Mouse (Mus musculus) thymus, adult 2 months (tissue): ENCODE results near the gene Trp53. TPM values are rescaled to one million over a fixed set of nuclear protein-coding genes. Genes with fewer than 3 reads are reported as not detected.
A peak's percentile ranks its signal among the peaks of the same experiment; 100 is the strongest.
"Not testable (repeated sequence)": the region's sequence is repeated elsewhere in the genome, so short reads cannot be mapped to it uniquely, and the experiment has no call there.

Experiments used
- DNase-seq: peaks from one replicate; pipeline ENCODE4 v3.0.0; 2021
- H3K27ac ChIP-seq: fragments of 200-500 bp; 2 replicates; pipeline ENCODE4 v1.5.1; 2012; ENCODE audit warnings: low read length, control low read depth; ENCODE audit not compliant: control insufficient read depth, insufficient read depth
- H3K27me3 ChIP-seq: fragments of 200-500 bp; 2 replicates; pipeline ENCODE4 v1.6.1; 2012; ENCODE audit warnings: mild to moderate bottlenecking, low read length, moderate library complexity, mixed read lengths; ENCODE audit not compliant: control insufficient read depth, insufficient read depth
- H3K36me3 ChIP-seq: fragments of 200-500 bp; 2 replicates; pipeline ENCODE4 v1.6.1; 2012; ENCODE audit warnings: mild to moderate bottlenecking, low read length, moderate library complexity; ENCODE audit not compliant: control insufficient read depth, insufficient read depth
- H3K4me1 ChIP-seq: fragments of 200-500 bp; replicated peaks from 2 replicates; pipeline ENCODE4 v1.6.1; 2012; ENCODE audit warnings: low read length; ENCODE audit not compliant: control insufficient read depth, insufficient read depth
- H3K4me3 ChIP-seq: fragments of 200-500 bp; 2 replicates; pipeline ENCODE4 v1.5.1; 2012; ENCODE audit warnings: mild to moderate bottlenecking, low read length, control low read depth, moderate library complexity; ENCODE audit not compliant: control insufficient read depth, insufficient read depth
- CTCF ChIP-seq: fragments of 200-500 bp; IDR thresholded peaks from 2 replicates; pipeline ENCODE4 v1.5.1; 2012; ENCODE audit warnings: mild to moderate bottlenecking, control low read depth, low read length, moderate library complexity, borderline replicate concordance; ENCODE audit not compliant: control insufficient read depth, poor library complexity, insufficient read depth; ENCODE audit errors: extremely low read depth
- POLR2A ChIP-seq: fragments of 200-500 bp; IDR thresholded peaks from 2 replicates; pipeline ENCODE4 v1.6.1; 2012; ENCODE audit warnings: mild to moderate bottlenecking, low read length, control low read depth, moderate library complexity; ENCODE audit not compliant: control insufficient read depth, poor library complexity, insufficient read depth; ENCODE audit errors: extremely low read depth
- WGBS: fragments of 180-500 bp; shearing (Covaris S2); methylation state at CpG from one replicate; pipeline ENCODE4 v1.1.7; 2018; 5-methylcytosine and 5-hydroxymethylcytosine counted together
- polyA plus RNA-seq: library from polyadenylated mRNA; depleted of rRNA; stranded (reverse); fragments of >200 nt; gene quantifications from 2 replicates; pipeline ENCODE4 v1.2.3, GENCODE M21; 2012; rRNA removed

Trp53 gene
- polyA plus RNA-seq, result 266 and 303 TPM in 2 replicates

DNA sequence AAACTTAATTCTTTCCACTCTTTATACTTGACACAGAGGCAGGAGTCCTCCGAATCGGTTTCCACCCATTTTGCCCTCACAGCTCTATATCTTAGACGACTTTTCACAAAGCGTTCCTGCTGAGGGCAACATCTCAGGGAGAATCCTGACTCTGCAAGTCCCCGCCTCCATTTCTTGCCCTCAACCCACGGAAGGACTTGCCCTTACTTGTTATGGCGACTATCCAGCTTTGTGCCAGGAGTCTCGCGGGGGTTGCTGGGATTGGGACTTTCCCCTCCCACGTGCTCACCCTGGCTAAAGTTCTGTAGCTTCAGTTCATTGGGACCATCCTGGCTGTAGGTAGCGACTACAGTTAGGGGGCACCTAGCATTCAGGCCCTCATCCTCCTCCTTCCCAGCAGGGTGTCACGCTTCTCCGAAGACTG lies at the start of gene Trp53, which contains the start of gene Wrap53:
TSS of gene Trp53 (plus strand) at position 269 of the 424 bp plus-strand sequence.
TSS of gene Wrap53 (minus strand) at position 165 of the 424 bp plus-strand sequence.
- under 1% methylated on average over 13 of the region's 13 CpGs for WGBS
- Histone ChIP-seq H3K4me3 (peak within 1 kb of the TSS; percentile 95), H3K4me1 (peaks cover 21% of the 10 kb centered on the region)

DNA sequence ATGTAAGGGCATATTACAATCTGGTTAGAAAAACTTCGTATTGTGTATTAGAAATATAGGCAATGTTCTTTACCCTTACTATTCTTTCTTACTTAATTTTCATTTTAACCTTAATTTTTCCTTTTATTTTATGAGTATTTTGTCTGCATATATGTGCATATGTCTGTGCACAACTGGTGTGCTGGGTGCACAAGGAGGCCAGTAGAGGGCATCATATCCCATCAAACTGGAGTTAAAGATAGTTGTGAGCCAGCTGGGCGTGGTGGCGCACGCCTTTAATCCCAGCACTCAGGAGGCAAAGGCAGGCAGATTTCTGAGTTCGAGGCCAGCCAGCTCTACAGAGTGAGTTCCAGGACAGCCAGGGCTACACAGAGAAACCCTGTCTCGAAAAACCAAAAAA lies 49.4 kb upstream of the Trp53 start:
- 95% methylated on average over 6 of the region's 6 CpGs for WGBS
- H3K4me1 ChIP-seq, DNase-seq, H3K36me3 ChIP-seq, H3K27me3 ChIP-seq, H3K27ac ChIP-seq, H3K4me3 ChIP-seq: not testable (repeated sequence)

More for the DNA sequence above, at the start of gene Trp53, which contains the start of gene Wrap53:
- Histone ChIP-seq H3K27ac (peak within 1 kb of the TSS; percentile 98), H3K36me3 (no peaks in the 10 kb centered on the region), H3K27me3 (no peaks in the 10 kb centered on the region)
- peak; percentile 95 for DNase-seq
- TF ChIP-seq POLR2A (peak; percentile 37; the same call in 1 of the 2 replicates), CTCF (no peak)

DNA sequence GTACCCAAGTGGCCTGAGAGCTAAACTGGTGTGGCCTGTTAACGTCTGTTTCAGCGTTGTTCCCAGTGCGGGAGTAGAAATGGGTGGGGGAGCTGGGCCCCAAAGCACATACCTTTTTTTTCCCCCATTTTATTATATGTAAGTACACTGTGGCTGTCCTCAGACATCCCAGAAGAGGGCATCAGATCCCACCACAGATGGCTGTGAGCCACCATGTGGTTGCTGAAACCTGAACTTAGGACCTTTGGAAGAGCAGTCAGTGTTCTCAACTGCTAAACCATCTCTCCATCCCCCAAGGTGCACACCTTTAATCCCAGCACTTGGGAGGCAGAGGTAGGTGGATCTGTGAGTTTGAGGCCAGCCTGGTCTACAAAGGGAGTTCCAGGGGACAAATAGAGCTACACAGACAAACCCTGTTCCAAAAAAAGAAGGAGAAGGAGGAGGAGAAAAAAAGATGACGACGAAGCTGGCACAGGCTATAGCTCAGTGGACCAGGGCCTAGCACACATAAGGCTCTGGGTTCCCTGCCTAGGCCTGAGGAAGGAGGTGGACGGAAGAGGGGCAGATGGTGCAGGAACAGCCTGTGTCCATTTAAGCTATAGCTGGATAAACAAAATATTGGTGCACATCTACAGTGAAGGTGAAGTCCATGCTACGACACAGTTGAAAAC lies 47.5 kb upstream of the Trp53 start:
- H3K36me3 ChIP-seq, result no peaks in the 10 kb centered on the region
- 84% methylated on average over 7 of the region's 7 CpGs for WGBS
- no peak overlapping the region for H3K27ac ChIP-seq

DNA sequence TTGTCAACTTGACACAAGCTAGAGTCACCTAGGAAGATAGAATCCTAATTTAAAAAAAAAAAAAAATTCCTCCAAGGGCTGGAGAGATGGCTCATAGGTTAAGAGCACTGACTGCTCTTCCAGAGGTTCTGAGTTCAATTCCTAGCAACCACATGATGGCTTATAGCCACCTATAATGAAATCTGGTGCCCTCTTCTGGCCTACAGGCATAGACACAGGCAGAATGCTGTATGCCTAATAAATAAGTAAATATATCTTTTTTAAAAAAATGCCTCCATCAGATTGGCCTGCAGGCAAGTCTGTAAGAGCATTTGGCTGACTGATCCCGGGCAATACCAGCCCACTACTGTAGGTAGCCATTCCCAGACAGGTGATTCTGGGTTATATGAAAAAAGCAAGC lies 45.2 kb upstream of the Trp53 start:
- no peaks in the 10 kb centered on the region for H3K4me1 ChIP-seq
- 89% methylated on average over 1 of the region's 1 CpGs for WGBS
- DNase-seq, result no peak
- no peaks in the 10 kb centered on the region for H3K36me3 ChIP-seq
- no peak overlapping the region for H3K27ac ChIP-seq
- TF ChIP-seq POLR2A, result no peak
- TF ChIP-seq CTCF, result no peak
- H3K27me3 ChIP-seq, result no peaks in the 10 kb centered on the region
- no peak overlapping the region for H3K4me3 ChIP-seq

More for the DNA sequence above, 47.5 kb upstream of the Trp53 start:
- DNase-seq, result no peak
- no peak for TF ChIP-seq CTCF
- no peak for TF ChIP-seq POLR2A
- no peak overlapping the region for H3K4me3 ChIP-seq
- H3K27me3 ChIP-seq, result no peaks in the 10 kb centered on the region
- no peaks in the 10 kb centered on the region for H3K4me1 ChIP-seq

DNA sequence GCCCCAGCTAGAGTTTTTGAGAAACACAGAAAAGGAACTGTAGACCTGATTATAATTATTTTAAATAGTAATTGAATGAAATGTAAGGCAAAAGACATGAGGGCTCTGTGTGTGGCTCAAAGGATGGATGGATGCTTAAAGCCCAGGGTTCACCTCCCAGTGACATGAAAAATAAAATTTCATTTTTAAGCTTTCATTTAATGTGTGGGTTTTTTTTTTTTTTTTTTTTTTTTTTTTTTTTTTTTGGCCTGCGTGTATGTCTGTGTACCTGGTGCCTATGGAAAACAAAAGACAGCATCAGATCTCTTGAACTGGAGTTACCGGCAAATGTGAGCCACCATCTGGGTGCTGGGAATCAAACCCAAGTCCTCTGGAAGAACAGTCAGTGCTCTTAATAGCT lies 39.5 kb upstream of the Trp53 start:
- Histone ChIP-seq H3K4me3 (no peak overlapping the region), H3K27me3 (no peaks in the 10 kb centered on the region; the same call in 1 of the 2 replicates), H3K36me3 (no peaks in the 10 kb centered on the region), H3K27ac (no peak overlapping the region), H3K4me1 (no peaks in the 10 kb centered on the region)
- DNase-seq, result no peak
- WGBS, result 83% methylated on average over 2 of the region's 2 CpGs
- TF ChIP-seq CTCF (no peak), POLR2A (no peak)

DNA sequence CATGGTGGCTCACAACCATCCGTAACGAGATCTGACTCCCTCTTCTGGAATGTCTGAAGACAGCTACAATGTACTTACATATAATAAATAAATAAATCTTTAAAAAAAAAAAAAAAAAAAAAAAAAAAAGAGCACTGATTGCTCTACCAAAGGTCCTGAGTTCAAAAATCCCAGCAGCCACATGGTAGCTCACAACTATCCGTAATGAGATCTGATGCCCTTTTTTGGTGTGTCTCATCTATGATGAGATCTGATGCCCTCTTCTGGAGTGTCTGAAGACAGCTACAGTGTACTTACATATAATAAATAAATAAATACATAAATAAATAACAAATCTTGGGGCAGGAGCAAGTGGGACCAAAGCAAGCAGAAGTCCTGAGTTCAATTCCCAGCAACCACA lies 38.4 kb upstream of the Trp53 start:
- not testable (repeated sequence) for H3K4me1 ChIP-seq, H3K27ac ChIP-seq, H3K36me3 ChIP-seq, DNase-seq, H3K4me3 ChIP-seq, H3K27me3 ChIP-seq
- 92% methylated on average over 3 of the region's 3 CpGs for WGBS

DNA sequence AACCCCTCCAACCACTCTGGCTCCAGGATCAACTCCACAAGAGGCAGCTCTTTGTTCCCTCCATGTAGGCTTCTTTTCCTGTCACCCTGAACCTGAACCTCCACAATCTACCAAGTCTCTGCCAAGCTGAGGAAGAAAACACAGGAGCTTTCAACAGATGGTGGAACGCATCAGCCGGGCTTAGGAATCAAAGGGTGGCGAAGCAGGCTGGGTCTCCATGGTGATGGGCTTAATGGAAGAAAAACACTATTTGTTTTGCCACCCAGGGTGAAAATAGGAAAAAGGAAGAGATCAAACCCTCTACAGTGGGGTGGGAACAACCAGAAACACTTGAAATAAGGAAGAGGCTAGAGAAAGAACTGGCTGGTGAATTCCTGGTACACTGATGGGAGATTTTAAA lies 36.6 kb upstream of the Trp53 start:
- no peak for DNase-seq
- TF ChIP-seq POLR2A (no peak), CTCF (no peak)
- peaks cover 16% of the 10 kb centered on the region for H3K4me1 ChIP-seq
- H3K4me3 ChIP-seq, result no peak overlapping the region
- H3K27me3 ChIP-seq, result no peaks in the 10 kb centered on the region; the same call in 1 of the 2 replicates
- WGBS, result 87% methylated on average over 3 of the region's 3 CpGs
- H3K36me3 ChIP-seq, result no peaks in the 10 kb centered on the region
- no peak overlapping the region for H3K27ac ChIP-seq
